Mouse (Mus musculus): Measurements from ENCODE around the gene Ddah1.

- no peak for TF ChIP-seq CHD2 (IDR thresholded peaks at IDR 0.05; ENCODE audit: low read depth, low read length)
- TF ChIP-seq ZNF384 (IDR thresholded peaks at IDR 0.05; ENCODE audit: low read depth, low read length) = no peak
- TF ChIP-seq HCFC1 (IDR thresholded peaks at IDR 0.05; ENCODE audit: borderline replicate concordance, insufficient read depth, low read length) = no peak
- TF ChIP-seq ZC3H11A (IDR thresholded peaks at IDR 0.05; ENCODE audit: borderline replicate concordance, low read depth, low read length) = no peak
- TF ChIP-seq MAFK (IDR thresholded peaks at IDR 0.05; ENCODE audit: insufficient read depth, low read depth, low read length) = no peak
Measured at GRCm38 (mm10) chr3:145757177-145757576, 1.3 kb upstream of the Ddah1 start.

All from ES-E14 (cell line).